Mouse (Mus musculus): ENCODE data around the gene Vmn2r28. TPM values are rescaled to one million over a fixed set of nuclear protein-coding genes. Genes with fewer than 3 reads are reported as not detected.
"Not testable (repeated sequence)": the region's sequence is repeated elsewhere in the genome, so short reads cannot be mapped to it uniquely, and the experiment has no call there.

Gene Vmn2r28
- total RNA-seq (2021) = not detected
- long read RNA-seq, experiment 1 = 0 reads
- long read RNA-seq, experiment 2 = 0 reads

DNA sequence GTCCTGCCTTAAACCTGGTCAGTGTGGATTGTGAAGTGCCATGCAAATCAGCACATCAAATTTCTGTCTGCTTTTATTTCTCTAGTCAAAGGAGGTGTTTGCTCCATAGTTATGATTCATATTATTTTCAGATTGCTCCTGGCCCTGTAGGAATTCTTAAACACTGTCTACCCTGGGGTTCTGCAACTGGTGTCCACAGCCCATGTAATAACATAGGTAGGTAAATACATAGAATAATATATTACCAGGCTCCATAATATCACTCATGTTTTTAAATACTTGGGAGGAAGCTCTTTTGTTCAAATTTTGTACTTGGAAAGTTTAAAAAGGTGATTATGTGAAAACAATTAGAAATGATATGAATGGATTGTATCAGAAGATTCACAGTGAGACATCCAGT lies at the start of gene Vmn2r28:
TSS of gene Vmn2r28 (minus strand) at position 101 of the 400 bp plus-strand sequence.
- not testable (repeated sequence) for DNase-seq

DNA sequence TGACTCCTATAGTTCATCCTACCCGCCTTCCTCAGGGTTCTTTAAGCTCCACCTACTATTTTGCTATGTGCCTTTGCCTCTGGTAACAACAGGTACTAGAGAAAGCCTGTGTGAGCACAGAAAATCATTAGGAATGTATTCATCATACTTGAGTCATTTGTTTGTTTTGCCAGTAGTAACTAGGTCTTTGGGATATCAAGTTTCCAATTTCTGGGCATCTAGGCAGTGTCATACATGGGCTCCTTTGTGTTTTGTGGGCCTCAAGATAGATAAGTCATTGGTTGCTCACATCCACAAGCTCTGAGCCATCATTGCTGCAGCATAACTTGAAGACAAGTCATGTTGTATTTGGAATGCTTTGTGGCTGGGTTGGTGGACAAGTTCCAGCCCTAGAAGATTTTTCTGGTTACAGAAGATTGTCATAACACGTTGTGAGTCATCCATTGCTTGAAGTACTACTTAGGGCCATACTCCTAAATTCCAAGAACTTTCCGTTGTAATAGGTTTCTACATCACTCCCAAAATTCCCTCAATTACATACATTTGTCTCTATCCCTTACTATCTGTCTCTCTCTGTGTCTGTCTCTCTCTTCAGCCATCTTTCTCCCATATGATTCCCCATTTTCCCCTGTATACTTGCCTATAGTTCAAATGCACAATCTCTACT lies 47.1 kb upstream of the Vmn2r28 start:
- not testable (repeated sequence) for DNase-seq

DNA sequence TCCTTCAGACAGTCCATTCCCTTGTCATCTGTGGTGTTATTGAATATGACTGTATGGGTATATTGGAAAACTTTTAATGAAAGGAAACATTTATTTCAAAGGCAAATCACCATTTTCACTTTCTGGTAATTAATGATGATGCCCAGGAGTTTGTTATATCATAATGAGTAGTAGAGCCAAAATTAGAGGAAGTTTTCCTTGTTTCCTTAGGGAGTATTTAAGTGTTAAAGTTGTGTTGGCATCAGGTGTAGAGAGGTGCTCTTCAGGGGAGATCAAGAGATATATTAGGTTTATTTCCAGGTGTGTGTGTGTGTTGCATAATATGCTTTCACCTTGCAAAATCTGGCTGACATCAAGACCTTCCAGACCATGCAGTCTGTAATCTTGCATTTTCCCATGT lies 37.1 kb downstream of the Vmn2r28 start, which contains the start of gene Vmn1r59:
TSS of gene Vmn1r59 (minus strand) at position 101 of the 400 bp plus-strand sequence.
- no peak for DNase-seq

GRCm38 (mm10) chr7:5454011-5454410 lies 39.7 kb downstream of the Vmn2r28 start:
- DNase-seq = not testable (repeated sequence)

GRCm38 (mm10) chr7:5448627-5449026 lies 45.1 kb downstream of the Vmn2r28 start:
- no peak for DNase-seq

Other genes with a start within 250 kb of the Vmn2r28 start
- gene Gm5065, start 143.4 kb downstream of the Vmn2r28 start, total RNA-seq (2021) = not detected
- gene Nlrp2, start 142.9 kb downstream of the Vmn2r28 start, total RNA-seq (2021) = not detected
- gene Vmn1r58, start 80.6 kb downstream of the Vmn2r28 start, total RNA-seq (2021) = not detected
- not detected for gene Vmn1r59, start 37.2 kb downstream of the Vmn2r28 start, total RNA-seq (2021)
- not detected for gene Vmn1r60, start 53.4 kb upstream of the Vmn2r28 start, total RNA-seq (2021)
- gene Vmn1r61, start 119.3 kb upstream of the Vmn2r28 start, total RNA-seq (2021) = not detected
- gene Vmn1r62, start 179.7 kb upstream of the Vmn2r28 start, total RNA-seq (2021) = not detected

Measured in adrenal gland, postnatal 36 days (tissue).